Mouse (Mus musculus) liver, embryonic 15.5 days (tissue): Measurements from ENCODE around the gene Lamp5. TPM values are rescaled to one million over a fixed set of nuclear protein-coding genes. Genes with fewer than 3 reads are reported as not detected.

Experiments
- ATAC-seq: fragments of 200-750 bp; cut with Nextera tagmentation; 2 replicates; pipeline ENCODE4 v1.8.0; 2017; ENCODE audit warnings: moderate number of reproducible peaks, mild to moderate bottlenecking, moderate library complexity; ENCODE audit not compliant: insufficient read depth
- H3K27ac ChIP-seq: fragments of 300-500 bp; sonication (generic); replicated peaks from 2 replicates; pipeline ENCODE4 v1.5.1; 2015; ENCODE audit warnings: mild to moderate bottlenecking, inconsistent platforms
- H3K27me3 ChIP-seq: fragments of 300-500 bp; sonication (generic); 2 replicates; pipeline ENCODE4 v1.6.1; 2015; ENCODE audit warnings: mild to moderate bottlenecking, inconsistent platforms
- H3K36me3 ChIP-seq: fragments of 300-500 bp; sonication (generic); replicated peaks from 2 replicates; pipeline ENCODE4 v1.6.1; 2015; ENCODE audit warnings: moderate library complexity, mild to moderate bottlenecking, inconsistent platforms
- H3K4me1 ChIP-seq: fragments of 300-500 bp; sonication (generic); replicated peaks from 2 replicates; pipeline ENCODE4 v1.6.1; 2015; ENCODE audit warnings: inconsistent platforms
- H3K4me2 ChIP-seq: fragments of 300-500 bp; sonication (generic); 2 replicates; pipeline ENCODE4 v1.6.1; 2015; ENCODE audit warnings: moderate library complexity, mild to moderate bottlenecking, inconsistent platforms
- H3K4me3 ChIP-seq: fragments of 300-500 bp; sonication (generic); replicated peaks from 2 replicates; pipeline ENCODE4 v1.5.1; 2015; ENCODE audit warnings: mild to moderate bottlenecking, inconsistent platforms
- H3K9ac ChIP-seq: fragments of 300-500 bp; sonication (generic); 2 replicates; pipeline ENCODE4 v1.6.1; 2015; ENCODE audit warnings: moderate library complexity, mild to moderate bottlenecking, inconsistent platforms
- H3K9me3 ChIP-seq: fragments of 300-500 bp; sonication (generic); replicated peaks from 2 replicates; pipeline ENCODE4 v1.6.1; 2016; ENCODE audit warnings: inconsistent platforms
- WGBS: fragments of 180-500 bp; shearing (Covaris S2); methylation state at CpG from one replicate; pipeline ENCODE4 v1.1.7; 2015; ENCODE audit warnings: mixed read lengths; ENCODE audit not compliant: insufficient replicate concordance; 5-methylcytosine and 5-hydroxymethylcytosine counted together
- polyA plus RNA-seq: library from polyadenylated mRNA; unstranded; fragments of >200 nt; fragmentation: Nextera tagmentation; extraction: Ambion mirVana; gene quantifications from 2 replicates; pipeline ENCODE4 v1.2.1, GENCODE M21; 2015

Gene Lamp5
- polyA plus RNA-seq, 1 experiment from 2014 or later = not detected

GRCm38 (mm10) chr2:136097143-136097542 lies 45.1 kb downstream of the Lamp5 start:
- H3K4me2 ChIP-seq = no peak overlapping the region
- no peak for ATAC-seq
- no peaks in the 10 kb centered on the region for H3K4me1 ChIP-seq
- 53% methylated on average over 3 of the region's 3 CpGs for WGBS
- H3K27me3 ChIP-seq = no peaks in the 10 kb centered on the region
- H3K9ac ChIP-seq = no peak overlapping the region
- no peak overlapping the region for H3K4me3 ChIP-seq
- H3K36me3 ChIP-seq = no peaks in the 10 kb centered on the region
- no peak overlapping the region for H3K27ac ChIP-seq
- no peaks in the 10 kb centered on the region for H3K9me3 ChIP-seq

- ATAC-seq = no peak
- H3K27me3 ChIP-seq = no peaks in the 10 kb centered on the region
- no peak overlapping the region for H3K4me3 ChIP-seq
- no peaks in the 10 kb centered on the region for H3K9me3 ChIP-seq
- H3K4me2 ChIP-seq = no peak overlapping the region
- no peak overlapping the region for H3K27ac ChIP-seq
- no peaks in the 10 kb centered on the region for H3K4me1 ChIP-seq
- no peaks in the 10 kb centered on the region for H3K36me3 ChIP-seq
- no peak overlapping the region for H3K9ac ChIP-seq
Measured at GRCm38 (mm10) chr2:136107597-136107996, 55.6 kb downstream of the Lamp5 start.

GRCm38 (mm10) chr2:136108124-136109037 lies 56.3 kb downstream of the Lamp5 start:
- Histone ChIP-seq H3K27me3 (no peaks in the 10 kb centered on the region), H3K4me2 (no peak overlapping the region), H3K4me3 (no peak overlapping the region), H3K4me1 (no peaks in the 10 kb centered on the region), H3K36me3 (no peaks in the 10 kb centered on the region), H3K27ac (no peak overlapping the region), H3K9me3 (no peaks in the 10 kb centered on the region), H3K9ac (no peak overlapping the region)
- ATAC-seq = no peak
- WGBS = 56% methylated on average over 6 of the region's 6 CpGs

DNA sequence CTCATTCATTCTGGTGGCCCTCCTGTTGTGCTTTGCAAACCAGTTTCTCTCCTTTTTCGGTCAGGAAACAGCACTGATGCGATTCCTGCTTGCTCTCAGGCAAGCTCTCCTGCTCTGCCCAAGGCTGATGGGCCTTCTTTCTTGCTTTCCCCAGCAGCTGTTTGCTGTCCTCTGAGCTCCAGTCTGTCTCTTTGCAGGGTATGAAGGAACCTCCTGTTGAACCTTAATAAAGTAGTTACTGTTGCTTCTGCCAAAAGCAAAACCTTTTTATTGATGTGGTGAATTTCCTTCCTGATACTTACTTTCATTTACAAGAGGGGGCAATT lies 57.0 kb downstream of the Lamp5 start:
- Histone ChIP-seq H3K9ac (no peak overlapping the region), H3K9me3 (no peaks in the 10 kb centered on the region), H3K4me3 (no peak overlapping the region), H3K36me3 (no peaks in the 10 kb centered on the region), H3K4me1 (no peaks in the 10 kb centered on the region), H3K27me3 (no peaks in the 10 kb centered on the region), H3K27ac (no peak overlapping the region), H3K4me2 (no peak overlapping the region)
- no peak for ATAC-seq
- 23% methylated on average over 2 of the region's 2 CpGs for WGBS

GRCm38 (mm10) chr2:136113374-136113773 lies 61.3 kb downstream of the Lamp5 start:
- H3K4me3 ChIP-seq = no peak overlapping the region
- no peak overlapping the region for H3K27ac ChIP-seq
- no peaks in the 10 kb centered on the region for H3K27me3 ChIP-seq
- H3K4me1 ChIP-seq = no peaks in the 10 kb centered on the region
- no peaks in the 10 kb centered on the region for H3K36me3 ChIP-seq
- 54% methylated on average over 6 of the region's 6 CpGs for WGBS
- H3K4me2 ChIP-seq = no peak overlapping the region
- no peak for ATAC-seq
- no peak overlapping the region for H3K9ac ChIP-seq
- H3K9me3 ChIP-seq = no peaks in the 10 kb centered on the region

DNA sequence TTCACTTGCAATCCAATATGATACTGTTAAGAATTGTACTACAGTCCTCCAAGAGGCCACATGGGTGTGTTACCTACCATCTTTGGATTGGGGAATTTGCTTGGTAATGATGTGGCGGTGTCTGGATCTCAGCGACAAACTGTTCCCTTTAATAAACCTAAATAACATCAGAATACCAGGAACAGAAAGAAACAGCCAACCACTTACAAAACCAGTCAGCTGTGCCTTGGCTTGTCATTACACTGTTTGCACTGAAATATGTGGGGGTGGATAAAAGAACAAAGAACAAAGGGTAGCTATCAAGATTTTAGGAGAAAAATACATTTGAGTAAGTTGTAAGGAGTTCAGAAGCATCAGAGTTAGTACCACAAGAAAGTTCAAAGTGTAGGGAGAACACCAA lies 66.0 kb downstream of the Lamp5 start:
- Histone ChIP-seq H3K4me3 (no peak overlapping the region), H3K9ac (no peak overlapping the region), H3K4me2 (no peak overlapping the region), H3K36me3 (no peaks in the 10 kb centered on the region), H3K4me1 (no peaks in the 10 kb centered on the region), H3K9me3 (no peaks in the 10 kb centered on the region), H3K27me3 (no peaks in the 10 kb centered on the region), H3K27ac (no peak overlapping the region)
- 71% methylated on average over 2 of the region's 2 CpGs for WGBS
- ATAC-seq = no peak
